Mouse (Mus musculus) olfactory bulb, adult 2 months (tissue): ENCODE measurements at regions not wholly inside any gene's neighbourhood (a gene's known extent, or its start where the extent isn't known, plus 50 kb on each side); places are given as distances from the start of the nearest gene placed in this dataset.

ENCODE experiments used
- H3K27ac ChIP-seq: fragments of 200-500 bp; 2 replicates; pipeline ENCODE4 v1.5.1; 2012; ENCODE audit warnings: low read depth, low read length; ENCODE audit not compliant: insufficient read depth
- H3K4me1 ChIP-seq: fragments of 200-500 bp; 2 replicates; pipeline ENCODE4 v1.6.1; 2012; ENCODE audit warnings: low read length; ENCODE audit not compliant: control insufficient read depth, insufficient read depth
- H3K4me3 ChIP-seq: fragments of 200-500 bp; 2 replicates; pipeline ENCODE4 v1.5.1; 2012; ENCODE audit warnings: mild to moderate bottlenecking, low read depth, low read length, moderate library complexity; ENCODE audit not compliant: insufficient read depth
- CTCF ChIP-seq: fragments of 200-500 bp; IDR thresholded peaks from 2 replicates; pipeline ENCODE4 v1.5.1; 2012; ENCODE audit warnings: low read depth, mild to moderate bottlenecking, low read length, moderate library complexity; ENCODE audit not compliant: insufficient read depth
- POLR2A ChIP-seq: fragments of 200-500 bp; IDR thresholded peaks from 2 replicates; pipeline ENCODE4 v1.6.1; 2012; ENCODE audit warnings: mild to moderate bottlenecking, low read depth, low read length, moderate library complexity; ENCODE audit not compliant: insufficient read depth
- WGBS: fragments of 180-500 bp; shearing (Covaris S2); methylation state at CpG from one replicate; pipeline ENCODE4 v1.1.7; 2018; 5-methylcytosine and 5-hydroxymethylcytosine counted together

DNA sequence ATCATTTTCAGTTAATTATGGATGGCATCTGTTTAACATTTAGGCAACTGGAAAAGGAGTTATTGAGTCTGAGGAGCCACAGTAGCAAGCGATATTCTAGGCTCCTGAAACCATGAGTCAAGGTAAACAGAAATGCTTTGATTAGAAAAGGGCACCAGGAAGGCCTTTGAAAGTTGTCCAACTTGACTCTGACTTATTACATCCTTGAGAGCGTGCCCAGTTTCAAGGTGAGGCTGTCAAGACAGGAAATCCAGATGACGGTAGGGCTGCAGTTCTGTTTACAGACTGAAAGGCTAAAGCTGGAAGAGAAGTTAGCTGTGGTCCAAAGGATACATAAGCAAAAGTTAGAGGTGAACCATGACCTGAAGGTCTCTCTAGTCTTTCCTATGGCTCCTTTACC, 176.7 kb upstream of the Krr1 start:
- 92% methylated on average over 3 of the region's 3 CpGs for WGBS
- H3K4me3 ChIP-seq = no peak overlapping the region
- H3K27ac ChIP-seq = no peak overlapping the region
- H3K4me1 ChIP-seq = peaks cover 11% of the 10 kb centered on the region
- TF ChIP-seq CTCF (no peak), POLR2A (no peak)

- Histone ChIP-seq H3K4me1 (peaks cover 16% of the 10 kb centered on the region), H3K4me3 (no peak overlapping the region), H3K27ac (no peak overlapping the region)
- no peak for TF ChIP-seq CTCF
- no peak for TF ChIP-seq POLR2A
- 73% methylated on average over 7 of the region's 7 CpGs for WGBS
These were observed 173.6 kb upstream of the Krr1 start for GRCm38 (mm10) chr10:111798851-111799281.

- Histone ChIP-seq H3K4me1 (peaks cover 15% of the 10 kb centered on the region), H3K4me3 (no peak overlapping the region), H3K27ac (peak overlapping the region; percentile 87)
- 30% methylated on average over 14 of the region's 14 CpGs for WGBS
- TF ChIP-seq CTCF = no peak
- no peak for TF ChIP-seq POLR2A
These were observed 172.4 kb upstream of the Krr1 start for GRCm38 (mm10) chr10:111799850-111800589.

GRCm38 (mm10) chr10:111800590-111800935, 171.9 kb upstream of the Krr1 start:
- H3K27ac ChIP-seq = peak overlapping the region; percentile 87
- WGBS = 76% methylated on average over 3 of the region's 3 CpGs
- TF ChIP-seq CTCF (no peak), POLR2A (no peak)
- H3K4me3 ChIP-seq = no peak overlapping the region
- H3K4me1 ChIP-seq = peaks cover 14% of the 10 kb centered on the region

DNA sequence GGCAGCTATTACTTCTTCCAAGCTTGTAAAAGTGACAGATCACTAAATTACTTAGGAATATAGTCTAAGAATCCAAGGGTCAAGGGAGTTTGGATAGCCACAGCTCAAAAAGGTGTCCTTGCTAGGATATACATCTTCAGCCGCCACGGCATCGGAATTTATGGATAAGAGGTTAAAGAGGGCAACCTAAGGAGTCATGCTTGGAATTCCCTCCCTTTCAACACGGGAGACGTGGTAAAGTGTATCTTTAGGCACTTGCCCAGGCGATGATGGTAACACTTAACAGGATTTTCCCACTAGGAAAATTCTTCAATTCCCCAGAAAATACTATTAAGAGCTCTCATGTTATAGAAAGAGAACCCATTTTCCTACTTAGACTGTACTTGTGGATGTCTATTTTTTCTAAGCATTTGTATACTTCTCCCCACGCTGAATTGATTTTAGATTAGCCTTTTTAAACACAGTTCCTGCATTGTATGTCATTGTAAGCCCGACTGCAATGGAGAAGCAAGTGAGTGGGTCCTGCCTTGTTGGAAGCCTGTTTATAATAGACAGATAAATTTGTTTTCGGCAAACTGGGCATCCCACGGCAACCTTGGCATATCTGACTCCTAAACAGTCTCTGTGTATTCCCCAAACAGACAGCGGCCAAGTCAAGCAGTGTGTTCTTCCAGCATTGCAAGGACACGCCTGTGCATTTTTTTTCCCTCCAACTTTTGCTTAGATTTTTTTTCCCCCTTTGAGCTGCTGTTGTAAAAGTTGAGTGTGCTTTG, 171.3 kb upstream of the Krr1 start:
- 59% methylated on average over 12 of the region's 12 CpGs for WGBS
- Histone ChIP-seq H3K4me1 (peaks cover 14% of the 10 kb centered on the region), H3K27ac (no peak overlapping the region; the same call in 1 of the 2 replicates), H3K4me3 (no peak overlapping the region)
- no peak for TF ChIP-seq CTCF
- no peak for TF ChIP-seq POLR2A

DNA sequence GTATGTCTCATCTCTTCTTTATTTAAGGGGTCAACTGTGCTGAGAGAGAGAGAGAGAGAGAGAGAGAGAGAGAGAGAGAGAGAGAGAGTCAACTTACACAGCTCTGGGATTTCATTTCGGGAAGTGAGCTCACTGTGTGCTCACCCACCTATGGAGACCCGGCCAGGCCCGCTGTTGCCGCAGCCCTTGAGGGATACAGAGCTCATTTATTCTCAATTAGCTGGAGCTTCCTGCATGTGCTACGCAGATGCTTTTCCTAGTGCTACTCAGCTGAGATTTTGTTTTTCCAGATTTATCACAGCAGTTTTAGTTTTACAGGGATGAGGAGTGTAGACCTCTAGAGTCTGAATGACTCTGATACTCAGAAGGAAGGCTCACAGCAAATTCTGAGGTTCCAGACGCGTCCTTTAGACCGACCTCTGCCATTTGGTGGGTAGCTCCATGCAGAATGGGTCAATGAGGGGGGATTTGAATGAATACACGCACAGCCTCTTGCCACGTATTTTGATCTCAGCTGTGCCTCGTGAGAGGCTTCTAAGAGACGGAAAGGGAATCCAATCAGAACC, 170.6 kb upstream of the Krr1 start:
- Histone ChIP-seq H3K4me3 (no peak overlapping the region), H3K4me1 (peaks cover 14% of the 10 kb centered on the region), H3K27ac (no peak overlapping the region; the same call in 1 of the 2 replicates)
- TF ChIP-seq POLR2A (no peak), CTCF (no peak)
- 60% methylated on average over 12 of the region's 12 CpGs for WGBS

- WGBS = 98% methylated on average over 3 of the region's 3 CpGs
- TF ChIP-seq POLR2A (no peak), CTCF (no peak)
- Histone ChIP-seq H3K4me3 (no peak overlapping the region), H3K4me1 (0 out of 2 replicates have a peak, but pooled peaks cover 5% of the 10 kb centered on the region), H3K27ac (no peak overlapping the region)
These were observed 166.1 kb upstream of the Krr1 start for GRCm38 (mm10) chr10:111806333-111806732.

- TF ChIP-seq POLR2A (no peak), CTCF (no peak)
- no peak overlapping the region for H3K4me3 ChIP-seq
- WGBS = 65% methylated on average over 5 of the region's 5 CpGs
- H3K4me1 ChIP-seq = no peaks in the 10 kb centered on the region
- H3K27ac ChIP-seq = no peak overlapping the region
These were observed 165.5 kb upstream of the Krr1 start for GRCm38 (mm10) chr10:111806916-111807315.

GRCm38 (mm10) chr10:111813736-111814135, 158.7 kb upstream of the Krr1 start:
- Histone ChIP-seq H3K27ac (no peak overlapping the region), H3K4me3 (no peak overlapping the region), H3K4me1 (no peaks in the 10 kb centered on the region)
- 69% methylated on average over 4 of the region's 4 CpGs for WGBS
- TF ChIP-seq POLR2A = no peak
- no peak for TF ChIP-seq CTCF
